Mouse (Mus musculus): ENCODE measurements around the gene Pde8b. TPM values are rescaled to one million over a fixed set of nuclear protein-coding genes. Genes with fewer than 3 reads are reported as not detected.

Gene Pde8b
- polyA plus RNA-seq, 1 experiment from 2014 or later: 0.52 TPM

GRCm38 (mm10) chr13:95091546-95092445, 158.3 kb downstream of the Pde8b start:
- no peak overlapping the region for H3K4me2 ChIP-seq
- no peak for ATAC-seq
- no peaks in the 10 kb centered on the region for H3K27me3 ChIP-seq (replicated peaks)
- H3K9ac ChIP-seq: no peak overlapping the region
- H3K27ac ChIP-seq: no peak overlapping the region
- no peak overlapping the region for H3K4me3 ChIP-seq
- H3K36me3 ChIP-seq: no peaks in the 10 kb centered on the region
- no peaks in the 10 kb centered on the region for H3K9me3 ChIP-seq (replicated peaks)
- no peaks in the 10 kb centered on the region for H3K4me1 ChIP-seq
- 58% methylated on average over 14 of the region's 14 CpGs for WGBS (ENCODE audit: insufficient replicate concordance)

- no peak overlapping the region for H3K4me3 ChIP-seq
- 66% methylated on average over 8 of the region's 8 CpGs for whole genome bisulfite sequencing (ENCODE audit: insufficient replicate concordance)
- H3K9me3 ChIP-seq (replicated peaks): no peaks in the 10 kb centered on the region
- no peaks in the 10 kb centered on the region for H3K4me1 ChIP-seq
- H3K9ac ChIP-seq: no peak overlapping the region
- no peaks in the 10 kb centered on the region for H3K36me3 ChIP-seq
- no peak overlapping the region for H3K27ac ChIP-seq
- no peaks in the 10 kb centered on the region for H3K27me3 ChIP-seq (replicated peaks)
- ATAC-seq: no peak
- no peak overlapping the region for H3K4me2 ChIP-seq
Observed at GRCm38 (mm10) chr13:95087358-95087787, 162.8 kb downstream of the Pde8b start.

- Histone ChIP-seq H3K27me3 (replicated peaks) (no peaks in the 10 kb centered on the region), H3K4me2 (no peak overlapping the region), H3K4me1 (no peaks in the 10 kb centered on the region), H3K9me3 (replicated peaks) (no peaks in the 10 kb centered on the region), H3K9ac (no peak overlapping the region), H3K36me3 (no peaks in the 10 kb centered on the region), H3K27ac (no peak overlapping the region), H3K4me3 (no peak overlapping the region)
- 59% methylated on average over 5 of the region's 5 CpGs for WGBS (ENCODE audit: insufficient replicate concordance)
- no peak for ATAC-seq
Observed at GRCm38 (mm10) chr13:95086033-95086432, 164.1 kb downstream of the Pde8b start.

GRCm38 (mm10) chr13:95082611-95083010, 167.5 kb downstream of the Pde8b start:
- Histone ChIP-seq H3K9ac (no peak overlapping the region), H3K4me2 (no peak overlapping the region), H3K27ac (no peak overlapping the region), H3K27me3 (replicated peaks) (no peaks in the 10 kb centered on the region), H3K9me3 (replicated peaks) (no peaks in the 10 kb centered on the region), H3K36me3 (no peaks in the 10 kb centered on the region), H3K4me1 (no peaks in the 10 kb centered on the region), H3K4me3 (no peak overlapping the region)
- WGBS (ENCODE audit: insufficient replicate concordance): 59% methylated on average over 3 of the region's 3 CpGs
- ATAC-seq: no peak

GRCm38 (mm10) chr13:95081082-95081481, 169.1 kb downstream of the Pde8b start:
- 75% methylated on average over 7 of the region's 7 CpGs for WGBS (ENCODE audit: insufficient replicate concordance)
- no peak overlapping the region for H3K9ac ChIP-seq
- no peak overlapping the region for H3K4me2 ChIP-seq
- H3K9me3 ChIP-seq (replicated peaks): no peaks in the 10 kb centered on the region
- no peak overlapping the region for H3K4me3 ChIP-seq
- H3K36me3 ChIP-seq: no peaks in the 10 kb centered on the region
- no peak for ATAC-seq
- no peaks in the 10 kb centered on the region for H3K4me1 ChIP-seq
- no peaks in the 10 kb centered on the region for H3K27me3 ChIP-seq (replicated peaks)
- no peak overlapping the region for H3K27ac ChIP-seq

- Histone ChIP-seq H3K27ac (no peak overlapping the region), H3K36me3 (no peaks in the 10 kb centered on the region), H3K4me1 (no peaks in the 10 kb centered on the region), H3K4me3 (no peak overlapping the region), H3K27me3 (replicated peaks) (no peaks in the 10 kb centered on the region), H3K9me3 (replicated peaks) (no peaks in the 10 kb centered on the region), H3K4me2 (no peak overlapping the region), H3K9ac (no peak overlapping the region)
- WGBS (ENCODE audit: insufficient replicate concordance): 44% methylated on average over 6 of the region's 6 CpGs
- ATAC-seq: no peak
Observed at GRCm38 (mm10) chr13:95078492-95078891, 171.6 kb downstream of the Pde8b start.

- no peaks in the 10 kb centered on the region for H3K4me1 ChIP-seq
- no peaks in the 10 kb centered on the region for H3K9me3 ChIP-seq (replicated peaks)
- H3K4me2 ChIP-seq: no peak overlapping the region
- no peak overlapping the region for H3K4me3 ChIP-seq
- no peaks in the 10 kb centered on the region for H3K36me3 ChIP-seq
- H3K9ac ChIP-seq: no peak overlapping the region
- no peak for ATAC-seq
- no peak overlapping the region for H3K27ac ChIP-seq
- 46% methylated on average over 3 of the region's 3 CpGs for WGBS (ENCODE audit: insufficient replicate concordance)
- H3K27me3 ChIP-seq (replicated peaks): no peaks in the 10 kb centered on the region
Observed at GRCm38 (mm10) chr13:95077688-95078087, 172.4 kb downstream of the Pde8b start.

GRCm38 (mm10) chr13:95076142-95076541, 174.0 kb downstream of the Pde8b start:
- H3K4me1 ChIP-seq: no peaks in the 10 kb centered on the region
- no peak overlapping the region for H3K9ac ChIP-seq
- H3K4me2 ChIP-seq: no peak overlapping the region
- no peak overlapping the region for H3K27ac ChIP-seq
- H3K36me3 ChIP-seq: no peaks in the 10 kb centered on the region
- no peak overlapping the region for H3K4me3 ChIP-seq
- no peak for ATAC-seq
- H3K9me3 ChIP-seq (replicated peaks): no peaks in the 10 kb centered on the region
- H3K27me3 ChIP-seq (replicated peaks): no peaks in the 10 kb centered on the region
- WGBS (ENCODE audit: insufficient replicate concordance): 40% methylated on average over 2 of the region's 2 CpGs

GRCm38 (mm10) chr13:95073445-95074172, 176.5 kb downstream of the Pde8b start:
- no peaks in the 10 kb centered on the region for H3K27me3 ChIP-seq (replicated peaks)
- H3K4me2 ChIP-seq: no peak overlapping the region
- 65% methylated on average over 8 of the region's 8 CpGs for WGBS (ENCODE audit: insufficient replicate concordance)
- H3K4me1 ChIP-seq: no peaks in the 10 kb centered on the region
- H3K36me3 ChIP-seq: no peaks in the 10 kb centered on the region
- H3K9me3 ChIP-seq (replicated peaks): no peaks in the 10 kb centered on the region
- H3K4me3 ChIP-seq: no peak overlapping the region
- no peak overlapping the region for H3K9ac ChIP-seq
- H3K27ac ChIP-seq: no peak overlapping the region
- ATAC-seq: no peak

- no peak overlapping the region for H3K27ac ChIP-seq
- ATAC-seq: no peak
- no peak overlapping the region for H3K9ac ChIP-seq
- no peaks in the 10 kb centered on the region for H3K9me3 ChIP-seq (replicated peaks)
- H3K27me3 ChIP-seq (replicated peaks): no peaks in the 10 kb centered on the region
- H3K36me3 ChIP-seq: no peaks in the 10 kb centered on the region
- H3K4me3 ChIP-seq: no peak overlapping the region
- H3K4me1 ChIP-seq: no peaks in the 10 kb centered on the region
- no peak overlapping the region for H3K4me2 ChIP-seq
Observed at GRCm38 (mm10) chr13:95070268-95070667, 179.9 kb downstream of the Pde8b start.

- 57% methylated on average over 6 of the region's 6 CpGs for WGBS (ENCODE audit: insufficient replicate concordance)
Observed at GRCm38 (mm10) chr13:95067854-95068253, 182.3 kb downstream of the Pde8b start.

GRCm38 (mm10) chr13:95063390-95064017, 186.6 kb downstream of the Pde8b start:
- Histone ChIP-seq H3K4me3 (no peak overlapping the region), H3K36me3 (no peaks in the 10 kb centered on the region), H3K27ac (no peak overlapping the region), H3K4me2 (no peak overlapping the region), H3K4me1 (no peaks in the 10 kb centered on the region), H3K9me3 (replicated peaks) (no peaks in the 10 kb centered on the region), H3K9ac (no peak overlapping the region), H3K27me3 (replicated peaks) (no peaks in the 10 kb centered on the region)
- no peak for ATAC-seq
- 32% methylated on average over 4 of the region's 4 CpGs for WGBS (ENCODE audit: insufficient replicate concordance)

More at GRCm38 (mm10) chr13:95067854-95068253, 182.3 kb downstream of the Pde8b start:
- Histone ChIP-seq H3K9ac (no peak overlapping the region), H3K4me2 (no peak overlapping the region), H3K27ac (no peak overlapping the region), H3K27me3 (replicated peaks) (no peaks in the 10 kb centered on the region), H3K4me3 (no peak overlapping the region), H3K9me3 (replicated peaks) (no peaks in the 10 kb centered on the region), H3K4me1 (no peaks in the 10 kb centered on the region), H3K36me3 (no peaks in the 10 kb centered on the region)
- no peak for ATAC-seq

All from liver, embryonic 12.5 days (tissue).